Mouse (Mus musculus) liver, embryonic 14.5 days (tissue): Measurements from ENCODE around the gene Rundc3a.

Source experiments
- CTCF ChIP-seq: IDR thresholded peaks from 2 replicates; pipeline ENCODE4 v1.5.1; 2016; ENCODE audit warnings: antibody characterized with exemption, low read depth, control low read depth
- EP300 ChIP-seq: IDR thresholded peaks from 2 replicates; pipeline ENCODE4 v1.6.1; 2016; ENCODE audit warnings: antibody characterized with exemption, low read depth

- no peak for TF ChIP-seq CTCF
- no peak for TF ChIP-seq EP300
Measured at GRCm38 (mm10) chr11:102421559-102421958, 28.4 kb downstream of the Rundc3a start.
